Mouse (Mus musculus) cerebellum, adult (tissue): ENCODE measurements at regions not wholly inside any gene's neighbourhood (a gene's known extent, or its start where the extent isn't known, plus 50 kb on each side); places are given as distances from the start of the nearest gene placed in this dataset.

ENCODE experiments used
- ATAC-seq: cut with Nextera tagmentation; 2 replicates; pipeline ENCODE4 v1.9.2; 2017; ENCODE audit warnings: mild to moderate bottlenecking, moderate library complexity, mixed read lengths; ENCODE audit not compliant: insufficient number of reproducible peaks, low FRiP score, low TSS enrichment

DNA sequence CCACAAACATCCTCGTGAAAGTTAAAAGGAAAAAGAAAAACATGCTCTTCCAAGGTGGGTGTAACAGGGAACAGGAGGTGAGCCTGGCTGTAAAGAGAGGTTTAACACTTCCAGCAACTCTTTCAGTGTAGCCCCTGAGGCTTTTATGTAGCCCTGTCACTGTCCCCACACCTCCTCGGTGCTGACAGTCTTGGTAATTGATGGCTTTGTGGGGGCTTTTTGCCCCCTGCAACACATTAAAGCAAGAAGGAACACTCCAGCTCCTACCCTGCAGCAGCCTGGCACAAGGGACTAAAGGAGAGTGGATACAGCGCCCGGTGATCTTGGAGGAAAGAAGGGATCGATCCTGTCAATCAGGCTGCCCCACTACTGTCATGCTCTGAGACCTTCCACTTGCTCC, 181.8 kb downstream of the Fam169b start:
- ATAC-seq: no peak

DNA sequence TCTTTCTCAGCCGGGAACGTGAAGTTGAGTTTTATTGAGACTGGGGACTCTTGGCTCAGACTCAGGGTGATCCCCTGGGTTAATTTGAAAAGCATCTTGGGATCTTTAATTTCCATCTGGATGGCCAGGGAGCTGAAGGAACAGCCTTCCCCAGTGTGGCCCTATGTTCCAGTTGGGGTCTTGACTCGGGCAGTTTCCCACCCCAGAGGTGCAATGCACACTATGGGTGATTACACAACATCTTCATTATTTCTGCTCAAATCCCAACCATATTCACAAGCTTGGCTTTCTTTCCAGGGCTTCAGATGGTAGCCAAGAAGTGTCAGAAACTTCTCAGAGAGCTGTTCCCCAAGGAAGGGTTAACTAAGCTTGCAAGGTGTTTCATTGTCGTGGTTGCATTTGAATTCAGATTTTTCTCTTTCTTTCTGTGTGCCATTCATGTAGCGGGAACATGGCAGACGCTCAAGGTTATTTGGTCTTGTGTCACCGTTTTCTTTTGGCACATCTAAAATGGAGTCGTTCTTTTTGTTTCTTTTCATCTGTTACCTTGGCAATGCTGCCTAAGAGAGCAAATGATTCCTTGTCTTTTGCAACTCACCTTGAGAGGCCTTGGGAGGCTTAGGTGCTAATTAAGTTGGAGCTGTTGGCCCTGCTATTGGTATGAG, 179.5 kb downstream of the Fam169b start:
- ATAC-seq: no peak

DNA sequence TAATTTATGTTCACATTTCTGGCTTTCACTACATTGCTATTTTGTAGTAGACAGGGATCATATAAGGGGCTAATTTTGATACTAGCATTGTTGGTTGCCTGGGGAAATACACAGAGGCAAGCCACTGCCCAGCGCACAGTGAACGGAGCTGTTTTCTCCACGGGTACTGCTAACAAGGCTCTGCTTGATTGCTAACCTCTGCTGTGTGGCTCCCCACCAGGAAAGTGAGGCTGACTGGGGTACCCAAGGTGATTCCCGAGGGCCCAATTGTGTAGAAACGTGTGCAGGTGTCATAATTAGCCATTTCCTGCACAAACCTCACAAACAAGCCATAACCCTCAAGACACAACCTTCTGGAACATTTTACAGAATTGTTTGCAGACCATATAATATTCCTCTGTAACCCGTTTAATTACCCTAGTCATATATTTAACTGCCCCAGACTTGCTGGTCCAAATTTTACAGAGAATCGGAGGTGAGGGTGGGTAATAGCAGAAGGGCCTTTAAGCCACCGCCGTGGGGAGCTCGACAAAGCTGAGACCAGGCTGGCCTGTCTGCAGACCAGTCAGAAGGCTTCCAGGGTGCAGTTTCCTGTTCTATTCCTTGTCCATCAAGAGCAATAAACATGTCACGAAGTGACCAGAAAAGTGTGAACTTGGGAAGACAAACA, 170.9 kb downstream of the Fam169b start:
- no peak for ATAC-seq

DNA sequence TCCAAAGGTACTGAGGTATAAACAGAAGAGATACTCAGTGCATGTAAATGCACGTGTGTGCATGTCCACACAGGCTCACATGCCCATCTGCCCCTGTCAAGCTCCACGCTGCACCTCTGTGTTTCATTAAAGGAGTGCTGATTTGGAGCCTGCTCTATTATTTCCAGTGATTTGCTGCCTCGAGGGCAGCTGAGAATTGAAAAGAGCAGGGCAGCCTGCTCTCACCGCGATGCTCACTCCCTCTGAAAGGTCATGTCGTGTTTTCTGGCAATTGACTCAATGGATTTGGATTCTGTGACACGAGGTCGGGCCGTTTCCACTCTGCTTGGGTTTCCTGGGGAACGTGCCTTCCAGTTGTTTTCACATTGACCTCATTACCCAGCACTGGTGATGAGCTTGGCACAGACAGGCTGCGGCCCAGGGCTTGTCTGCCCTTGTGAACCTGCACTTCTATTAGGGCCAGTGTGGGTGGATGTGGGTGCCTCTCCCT, 167.1 kb downstream of the Fam169b start:
- no peak for ATAC-seq

DNA sequence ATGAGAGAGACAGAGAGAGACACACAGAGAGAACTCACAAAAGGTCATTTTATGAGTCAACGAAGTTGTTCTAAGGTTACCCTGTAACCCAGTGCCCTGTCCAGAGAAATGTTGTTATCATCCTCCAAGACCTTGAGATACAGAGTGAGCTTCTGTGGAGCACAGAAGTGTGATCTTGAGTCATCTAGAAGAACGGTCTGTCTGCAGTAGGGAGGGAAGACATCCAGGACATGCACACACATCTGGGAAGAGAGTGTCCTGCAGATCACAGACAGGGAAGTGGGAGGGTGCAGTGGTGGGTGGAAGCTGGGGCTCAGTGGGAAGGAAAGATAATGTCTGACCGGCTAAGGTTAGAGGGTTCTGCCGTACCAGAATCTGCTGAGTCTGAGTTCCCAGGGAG, 155.3 kb downstream of the Fam169b start:
- no peak for ATAC-seq

DNA sequence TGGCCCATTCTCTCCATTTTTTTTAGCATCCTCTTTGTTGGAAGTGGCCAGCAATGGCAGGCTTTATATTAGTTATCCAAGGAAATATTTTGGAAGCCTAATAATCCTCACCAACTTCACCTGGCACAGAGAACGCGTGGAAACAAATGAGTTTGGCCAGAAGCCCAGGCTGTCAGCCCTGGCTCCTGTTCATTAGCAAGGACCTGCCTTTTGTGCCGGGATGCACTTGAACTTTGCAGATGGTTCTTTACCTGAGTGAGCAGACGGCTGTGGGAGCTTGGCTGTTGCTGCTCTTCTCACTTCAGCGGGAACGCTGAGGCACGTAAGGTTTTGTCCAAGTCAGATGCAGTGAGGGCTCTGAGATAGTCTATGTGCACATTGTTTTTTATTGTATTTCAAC, 142.3 kb downstream of the Fam169b start:
- ATAC-seq: peak; percentile 89

DNA sequence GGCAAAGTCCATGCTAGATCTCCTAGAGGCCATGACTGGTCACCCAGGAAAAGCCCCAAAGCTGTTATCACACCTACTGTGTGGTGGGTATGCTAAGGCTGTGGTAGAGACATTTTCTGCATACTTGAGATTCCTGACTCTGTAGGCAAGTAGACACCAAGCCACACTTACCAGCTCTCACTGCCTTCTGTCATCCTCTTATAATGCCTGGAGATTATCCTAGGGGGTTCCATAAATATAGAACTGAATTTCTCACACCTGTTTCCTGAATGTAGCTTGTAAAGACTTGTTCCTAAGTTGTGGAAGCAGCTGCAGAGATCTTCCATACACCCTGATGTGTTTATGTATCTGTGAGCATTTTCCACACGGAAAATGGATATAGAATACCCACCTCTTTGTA, 139.1 kb downstream of the Fam169b start:
- no peak for ATAC-seq
